Mouse (Mus musculus) CH12.LX (cell line): ENCODE data around the gene Tex261. TPM values are rescaled to one million over a fixed set of nuclear protein-coding genes. Genes with fewer than 3 reads are reported as not detected.

Experiments
- DNase-seq: peaks from one replicate; pipeline ENCODE4 v3.0.0-alpha.2; 2013; ENCODE audit errors: extremely low read depth
- H3K27ac ChIP-seq: 2 replicates; pipeline ENCODE4 v1.5.1; 2012; ENCODE audit warnings: low read depth, mild to moderate bottlenecking, control low read depth, moderate library complexity; ENCODE audit not compliant: insufficient read depth
- H3K27me3 ChIP-seq: replicated peaks from 2 replicates; pipeline ENCODE3; 2012; ENCODE audit warnings: inconsistent platforms
- H3K36me3 ChIP-seq, 2 experiments: replicated peaks in 1 of 2; 2 replicates each; pipeline versions ENCODE3 to v1.6.1; 2012; ENCODE audit warnings: inconsistent platforms in 1 of 2, low read length in 1 of 2, mild to moderate bottlenecking in 1 of 2, mixed read lengths in 1 of 2, moderate library complexity in 1 of 2; ENCODE audit not compliant: control insufficient read depth in 1 of 2, insufficient read depth in 1 of 2
- H3K4me1 ChIP-seq, 2 experiments: 2 replicates each; pipeline ENCODE4 v1.6.1; 2012; ENCODE audit warnings: inconsistent platforms in 1 of 2, moderate library complexity in 1 of 2; ENCODE audit not compliant: insufficient read depth in 2 of 2, control insufficient read depth in 1 of 2
- H3K4me2 ChIP-seq: 2 replicates; pipeline ENCODE4 v1.6.1; 2012; ENCODE audit warnings: low read depth, mild to moderate bottlenecking, control low read depth; ENCODE audit not compliant: poor library complexity, insufficient read depth, severe bottlenecking
- H3K4me3 ChIP-seq, 3 experiments: fragments of 150-350 bp in 1 of 3; sonication (generic) in 1 of 3; replicated peaks in 1 of 3; 2 replicates each; pipeline versions ENCODE3 to v1.5.1; 2011 to 2012; ENCODE audit warnings: low read depth in 2 of 3, low read length in 2 of 3, mild to moderate bottlenecking in 2 of 3, moderate library complexity in 2 of 3, control low read depth in 1 of 3, improper control_type of control experiment in 1 of 3, inconsistent platforms in 1 of 3, mixed read lengths in 1 of 3; ENCODE audit not compliant: poor library complexity in 1 of 3
- H3K79me2 ChIP-seq: replicated peaks from 2 replicates; pipeline ENCODE4 v1.6.1; 2012; ENCODE audit warnings: mild to moderate bottlenecking, moderate library complexity; ENCODE audit not compliant: control insufficient read depth, poor library complexity, insufficient read depth, severe bottlenecking; ENCODE audit errors: extremely low read depth
- H3K9ac ChIP-seq: 2 replicates; pipeline ENCODE4 v1.6.1; 2012; ENCODE audit warnings: low read depth, mild to moderate bottlenecking, control low read depth, moderate library complexity; ENCODE audit not compliant: insufficient read depth
- H3K9me3 ChIP-seq: replicated peaks from 2 replicates; pipeline ENCODE3; 2012; ENCODE audit warnings: low read length, inconsistent platforms, mixed read lengths
- BHLHE40 ChIP-seq: IDR thresholded peaks from 2 replicates; pipeline ENCODE4 v1.6.1; 2011; ENCODE audit warnings: mild to moderate bottlenecking, low read depth, low read length, improper control_type of control experiment
- CTCF ChIP-seq, 2 experiments: IDR thresholded peaks in 1 of 2; conservative IDR thresholded peaks in 1 of 2; 2 replicates each; pipeline ENCODE4 v1.5.1; 2011 to 2012; ENCODE audit warnings: low read depth in 2 of 2, low read length in 2 of 2, improper control_type of control experiment in 1 of 2, inconsistent platforms in 1 of 2, mild to moderate bottlenecking in 1 of 2, moderate library complexity in 1 of 2
- E2F4 ChIP-seq: IDR thresholded peaks from 2 replicates; pipeline ENCODE4 v1.6.1; 2011; ENCODE audit warnings: low read depth, low read length, improper control_type of control experiment; ENCODE audit not compliant: insufficient replicate concordance
- EP300 ChIP-seq: IDR thresholded peaks from 2 replicates; pipeline ENCODE4 v1.6.1; 2011; ENCODE audit warnings: low read length, improper control_type of control experiment
- HCFC1 ChIP-seq: IDR thresholded peaks from 2 replicates; pipeline ENCODE4 v1.6.1; 2012; ENCODE audit warnings: low read depth, mild to moderate bottlenecking, inconsistent platforms, low read length, improper control_type of control experiment
- IRF4 ChIP-seq: IDR thresholded peaks from 2 replicates; pipeline ENCODE4 v1.6.1; 2014; ENCODE audit warnings: low read depth, mild to moderate bottlenecking, inconsistent platforms, low read length, improper control_type of control experiment
- JUND ChIP-seq: conservative IDR thresholded peaks from 2 replicates; pipeline ENCODE4 v1.6.1; 2011; ENCODE audit warnings: low read depth, low read length, improper control_type of control experiment
- KAT2A ChIP-seq: IDR thresholded peaks from 2 replicates; pipeline ENCODE4 v1.6.1; 2012; ENCODE audit warnings: low read length, improper control_type of control experiment, inconsistent platforms; ENCODE audit not compliant: insufficient replicate concordance
- MAFK ChIP-seq: IDR thresholded peaks from 2 replicates; pipeline ENCODE4 v1.6.1; 2011; ENCODE audit warnings: low read length, improper control_type of control experiment; ENCODE audit not compliant: insufficient replicate concordance
- MAX ChIP-seq: IDR thresholded peaks from 2 replicates; pipeline ENCODE4 v1.6.1; 2011; ENCODE audit warnings: low read length, improper control_type of control experiment
- MAZ ChIP-seq: IDR thresholded peaks from 2 replicates; pipeline ENCODE4 v1.6.1; 2012; ENCODE audit warnings: low read depth, mild to moderate bottlenecking, inconsistent platforms, low read length, improper control_type of control experiment, moderate library complexity
- MEF2A ChIP-seq: IDR thresholded peaks from 2 replicates; pipeline ENCODE4 v1.6.1; 2014; ENCODE audit warnings: low read depth, mild to moderate bottlenecking, inconsistent platforms, low read length, improper control_type of control experiment, borderline replicate concordance
- NELFE ChIP-seq: IDR thresholded peaks from 2 replicates; pipeline ENCODE4 v1.6.1; 2011; ENCODE audit warnings: low read depth, low read length, improper control_type of control experiment
- NRF1 ChIP-seq: IDR thresholded peaks from 2 replicates; pipeline ENCODE4 v1.6.1; 2014; ENCODE audit warnings: low read depth, mild to moderate bottlenecking, inconsistent platforms, low read length, improper control_type of control experiment, moderate library complexity
- PAX5 ChIP-seq: IDR thresholded peaks from 2 replicates; pipeline ENCODE4 v1.6.1; 2012; ENCODE audit warnings: low read length, inconsistent platforms, mixed read lengths
- POLR2A ChIP-seq: IDR thresholded peaks from 2 replicates; pipeline ENCODE4 v1.6.1; 2011; ENCODE audit warnings: low read depth, mild to moderate bottlenecking, improper control_type of control experiment, low read length
- RAD21 ChIP-seq: IDR thresholded peaks from 2 replicates; pipeline ENCODE4 v1.6.1; 2011; ENCODE audit warnings: low read depth, mild to moderate bottlenecking, low read length, improper control_type of control experiment, moderate library complexity
- RCOR1 ChIP-seq: conservative IDR thresholded peaks from 2 replicates; pipeline ENCODE4 v1.6.1; 2012; ENCODE audit warnings: low read depth, mild to moderate bottlenecking, inconsistent platforms, low read length, improper control_type of control experiment
- SIN3A ChIP-seq: IDR thresholded peaks from 2 replicates; pipeline ENCODE4 v1.6.1; 2012; ENCODE audit warnings: low read length, improper control_type of control experiment, inconsistent platforms
- SMC3 ChIP-seq: IDR thresholded peaks from 2 replicates; pipeline ENCODE4 v1.6.1; 2011; ENCODE audit warnings: low read depth, low read length, improper control_type of control experiment
- TBP ChIP-seq: conservative IDR thresholded peaks from 2 replicates; pipeline ENCODE4 v1.6.1; 2011; ENCODE audit warnings: low read depth, low read length, improper control_type of control experiment
- UBTF ChIP-seq: IDR thresholded peaks from 2 replicates; pipeline ENCODE4 v1.6.1; 2012; ENCODE audit warnings: low read depth, mild to moderate bottlenecking, inconsistent platforms, low read length, improper control_type of control experiment, moderate library complexity
- USF1 ChIP-seq: IDR thresholded peaks from 2 replicates; pipeline ENCODE4 v1.6.1; 2014; ENCODE audit warnings: low read depth, mild to moderate bottlenecking, inconsistent platforms, low read length, improper control_type of control experiment
- ZC3H11A ChIP-seq: IDR thresholded peaks from 2 replicates; pipeline ENCODE4 v1.6.1; 2012; ENCODE audit warnings: low read depth, mild to moderate bottlenecking, inconsistent platforms, low read length, improper control_type of control experiment
- ZMIZ1 ChIP-seq: IDR thresholded peaks from 2 replicates; pipeline ENCODE4 v1.6.1; 2012; ENCODE audit warnings: low read depth, mild to moderate bottlenecking, inconsistent platforms, low read length, improper control_type of control experiment
- ZNF384 ChIP-seq: IDR thresholded peaks from 2 replicates; pipeline ENCODE4 v1.6.1; 2012; ENCODE audit warnings: low read depth, low read length, improper control_type of control experiment, inconsistent platforms
- dilution Hi-C: fragments of 300-500 bp; cut with MboI; formaldehyde crosslinking; loops from 2 replicates; pipeline ENCODE4 v1.14.3; 2020; ENCODE audit warnings: low sequenced_read_pairs; ENCODE audit not compliant: extremely low pct_unique_long_range_greater_than_20kb, extremely low pct_ligation_motif_present
- in situ Hi-C: fragments of 300-500 bp; cut with MboI; formaldehyde crosslinking; loops from 3 replicates; pipeline ENCODE4 v1.14.3; 2019; ENCODE audit warnings: low sequenced_read_pairs, low pct_ligation_motif_present, low pct_unique_long_range_greater_than_20kb, mixed read lengths
- polyA plus RNA-seq: library from polyadenylated mRNA; unstranded; fragments of >175 nt; gene quantifications from 2 replicates; pipeline ENCODE4 v1.2.1, GENCODE M21; 2012; ENCODE audit warnings: low read depth; ENCODE audit not compliant: insufficient read length
- total RNA-seq, 2 experiments: library from RNA; depleted of rRNA; stranded (reverse); fragments of 300-350 nt in 1 of 2; fragments of >200 nt in 1 of 2; gene quantifications; 2 replicates each; pipeline ENCODE4 v1.2.3; 2012 to 2014

The Tex261 gene
- total and polyA plus RNA-seq, 3 experiments, result 44.6 to 87.8 (median 65.6) TPM

DNA sequence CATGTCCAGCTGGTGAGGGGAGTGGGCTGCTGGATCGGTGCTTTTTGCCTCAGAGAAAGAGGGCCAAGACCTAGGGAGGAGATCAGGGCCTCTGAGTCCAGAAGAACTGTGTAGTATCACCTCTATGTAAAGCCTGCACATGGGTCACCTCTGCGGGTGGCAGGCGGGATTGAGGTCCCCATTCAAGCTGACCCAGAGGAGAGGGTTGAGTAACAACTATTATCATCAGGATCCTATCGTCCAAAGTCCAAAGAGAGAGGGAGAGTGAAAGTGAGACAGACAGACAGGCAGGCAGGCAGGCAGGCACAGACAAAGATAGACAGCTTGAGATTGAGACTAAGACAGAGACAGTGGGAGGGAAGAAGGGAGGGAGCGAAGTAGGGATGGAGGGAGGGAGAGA lies 32.4 kb downstream of the Tex261 start:
- in situ Hi-C loops, result no loop called here

DNA sequence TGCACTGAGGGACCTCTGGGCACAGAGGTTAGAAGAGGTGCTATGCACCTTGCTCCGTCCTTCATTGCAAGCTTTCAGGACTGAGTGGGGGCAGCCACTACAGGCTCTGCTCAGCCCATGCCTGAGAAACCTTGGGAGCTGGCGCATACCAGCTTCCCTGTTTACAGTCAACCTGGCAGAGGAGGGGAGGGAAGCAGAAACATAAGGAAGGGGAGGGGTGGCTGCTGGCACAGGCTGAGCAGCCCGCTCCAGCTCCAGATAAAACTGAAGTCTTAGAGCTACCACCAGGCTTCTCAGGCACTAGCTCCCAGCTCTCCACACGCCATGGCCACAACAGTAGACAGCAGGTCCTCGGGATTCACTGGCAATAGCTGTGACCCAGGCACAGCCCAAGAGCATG lies 32.9 kb downstream of the Tex261 start, which contains the start of gene Atp6v1b1:
Gene Atp6v1b1 (plus strand): TSS at position 230 of the 400 bp plus-strand sequence.
- dilution Hi-C loops, result no loop called here
- no peaks in the 10 kb centered on the region for H3K79me2 ChIP-seq
- no peak for TF ChIP-seq KAT2A
- TF ChIP-seq SMC3, result no peak
- no peak for TF ChIP-seq MAFK
- TF ChIP-seq RCOR1, result no peak
- TF ChIP-seq MAX, result no peak
- TF ChIP-seq UBTF, result no peak
- TF ChIP-seq BHLHE40, result no peak
- TF ChIP-seq CTCF (conservative IDR thresholded peaks at IDR 0.05 in 1 of 2, IDR thresholded peaks at IDR 0.05 in 1 of 2; ENCODE audit: low read depth in 2 of 2, low read length in 2 of 2), result no peak
- TF ChIP-seq ZMIZ1, result no peak
- TF ChIP-seq MAZ, result no peak
- no peak for TF ChIP-seq MEF2A
- no peak for TF ChIP-seq E2F4
- no peak for TF ChIP-seq JUND
- TF ChIP-seq IRF4, result no peak
- TF ChIP-seq NRF1, result no peak
- no peak for TF ChIP-seq TBP
- no peak for TF ChIP-seq EP300
- no peak for TF ChIP-seq NELFE
- TF ChIP-seq POLR2A, result no peak
- in situ Hi-C loops, result no loop called here
- no peak within 1 kb of the TSS for H3K27ac ChIP-seq
- no peak for DNase-seq
- peaks cover 0 to 3% of the 10 kb centered on the region in 2 experiments; a peak in 1 of 4 replicates for H3K4me1 ChIP-seq
- peaks cover 79% of the 10 kb centered on the region for H3K27me3 ChIP-seq
- no peaks in the 10 kb centered on the region for H3K36me3 ChIP-seq
- no peak within 1 kb of the TSS for H3K9ac ChIP-seq
- no peak within 1 kb of the TSS for H3K4me2 ChIP-seq
- H3K4me3 ChIP-seq, result no peak within 1 kb of the TSS
- peaks cover 19% of the 10 kb centered on the region for H3K9me3 ChIP-seq

More for the DNA sequence above, 32.4 kb downstream of the Tex261 start:
- Histone ChIP-seq H3K79me2 (no peaks in the 10 kb centered on the region), H3K27ac (no peak overlapping the region), H3K4me3 (no peak overlapping the region), H3K9ac (no peak overlapping the region), H3K9me3 (peaks cover 19% of the 10 kb centered on the region), H3K4me1 (peaks cover 0 to 3% of the 10 kb centered on the region in 2 experiments; a peak in 1 of 4 replicates), H3K4me2 (no peak overlapping the region), H3K36me3 (no peaks in the 10 kb centered on the region), H3K27me3 (peaks cover 81% of the 10 kb centered on the region)
- dilution Hi-C loops, result no loop called here
- TF ChIP-seq ZC3H11A (no peak), MEF2A (no peak), HCFC1 (no peak), ZMIZ1 (no peak), USF1 (no peak), SIN3A (no peak), E2F4 (no peak), ZNF384 (no peak), KAT2A (no peak), RAD21 (no peak), TBP (no peak), SMC3 (no peak), NELFE (no peak), JUND (no peak), PAX5 (no peak), MAZ (no peak)
- no peak for DNase-seq
